Mouse (Mus musculus): ENCODE data around the gene Pde6c.

- TF ChIP-seq CTCF (IDR thresholded peaks at IDR 0.05; ENCODE audit: low read depth) (no peak), EP300 (optimal IDR thresholded peaks at IDR 0.05) (no peak)
Measured at GRCm38 (mm10) chr19:38232516-38232915, 99.9 kb downstream of the Pde6c start.
